Mouse (Mus musculus): ENCODE results near the gene Abca1. TPM values are rescaled to one million over a fixed set of nuclear protein-coding genes. Genes with fewer than 3 reads are reported as not detected.
A peak's percentile ranks its signal among the peaks of the same experiment; 100 is the strongest.

Abca1 gene
- polyA plus RNA-seq, 1 experiment from 2014 or later = 9.3 TPM

- ATAC-seq (ENCODE audit: low FRiP score, low read depth) = peak; percentile 94
- H3K27me3 ChIP-seq (replicated peaks) = no peaks in the 10 kb centered on the region
- peaks cover 5% of the 10 kb centered on the region; the same call in 1 of the 2 replicates for H3K4me1 ChIP-seq
- no peak within 1 kb of the TSS for H3K27ac ChIP-seq
- H3K4me2 ChIP-seq (replicated peaks) = peak within 1 kb of the TSS; percentile 58
- H3K36me3 ChIP-seq = peaks cover 17% of the 10 kb centered on the region
- H3K9ac ChIP-seq = peak within 1 kb of the TSS; percentile 63
- WGBS = under 1% methylated on average over 63 of the region's 63 CpGs
- no peaks in the 10 kb centered on the region for H3K9me3 ChIP-seq
- peak within 1 kb of the TSS; percentile 56 for H3K4me3 ChIP-seq
Measured at GRCm38 (mm10) chr4:53011732-53012361, 147.8 kb downstream of the Abca1 start, which contains the start of gene Nipsnap3b. Nipsnap3b (plus strand) TSS chr4:53011880.

- H3K36me3 ChIP-seq = peaks cover under 1% of the 10 kb centered on the region; the same call in 1 of the 2 replicates
- H3K27ac ChIP-seq = no peak overlapping the region
- no peaks in the 10 kb centered on the region for H3K9me3 ChIP-seq
- WGBS = 89% methylated on average over 4 of the region's 4 CpGs
- ATAC-seq (ENCODE audit: low FRiP score, low read depth) = no peak
- H3K27me3 ChIP-seq (replicated peaks) = no peaks in the 10 kb centered on the region
- H3K9ac ChIP-seq = no peak overlapping the region
- H3K4me3 ChIP-seq = no peak overlapping the region
- H3K4me1 ChIP-seq = peaks cover 5% of the 10 kb centered on the region; the same call in 1 of the 2 replicates
- no peak overlapping the region for H3K4me2 ChIP-seq (replicated peaks)
Measured at GRCm38 (mm10) chr4:53009871-53010270, 149.8 kb downstream of the Abca1 start.

- H3K9ac ChIP-seq = no peak overlapping the region
- peaks cover 5% of the 10 kb centered on the region; the same call in 1 of the 2 replicates for H3K4me1 ChIP-seq
- no peak overlapping the region for H3K4me2 ChIP-seq (replicated peaks)
- no peak overlapping the region for H3K27ac ChIP-seq
- H3K36me3 ChIP-seq = no peaks in the 10 kb centered on the region
- no peaks in the 10 kb centered on the region for H3K27me3 ChIP-seq (replicated peaks)
- no peaks in the 10 kb centered on the region for H3K9me3 ChIP-seq
- no peak overlapping the region for H3K4me3 ChIP-seq
- WGBS = 75% methylated on average over 4 of the region's 4 CpGs
- ATAC-seq (ENCODE audit: low FRiP score, low read depth) = no peak
Measured at GRCm38 (mm10) chr4:53009183-53009582, 150.5 kb downstream of the Abca1 start.

GRCm38 (mm10) chr4:53000154-53000553 lies 159.5 kb downstream of the Abca1 start:
- Histone ChIP-seq H3K4me3 (no peak overlapping the region), H3K27me3 (replicated peaks) (no peaks in the 10 kb centered on the region), H3K9ac (no peak overlapping the region), H3K4me1 (no peaks in the 10 kb centered on the region), H3K9me3 (no peaks in the 10 kb centered on the region), H3K4me2 (replicated peaks) (no peak overlapping the region), H3K36me3 (no peaks in the 10 kb centered on the region), H3K27ac (no peak overlapping the region)
- WGBS = 91% methylated on average over 8 of the region's 8 CpGs
- ATAC-seq (ENCODE audit: low FRiP score, low read depth) = no peak

GRCm38 (mm10) chr4:52999449-52999848 lies 160.2 kb downstream of the Abca1 start:
- Histone ChIP-seq H3K9ac (no peak overlapping the region), H3K27me3 (replicated peaks) (no peaks in the 10 kb centered on the region), H3K9me3 (no peaks in the 10 kb centered on the region), H3K4me3 (no peak overlapping the region), H3K4me2 (replicated peaks) (no peak overlapping the region), H3K27ac (no peak overlapping the region), H3K36me3 (no peaks in the 10 kb centered on the region), H3K4me1 (no peaks in the 10 kb centered on the region)
- no peak for ATAC-seq (ENCODE audit: low FRiP score, low read depth)
- 96% methylated on average over 6 of the region's 6 CpGs for WGBS

GRCm38 (mm10) chr4:52989248-52989647 lies 170.4 kb downstream of the Abca1 start, which contains the start of gene Nipsnap3a:
Nipsnap3a (plus strand) TSS chr4:52989272.
- no peaks in the 10 kb centered on the region for H3K9me3 ChIP-seq
- H3K4me1 ChIP-seq = peaks cover 6% of the 10 kb centered on the region; the same call in 1 of the 2 replicates
- no peaks in the 10 kb centered on the region for H3K27me3 ChIP-seq (replicated peaks)
- peak within 1 kb of the TSS; percentile 48 for H3K4me2 ChIP-seq (replicated peaks)
- H3K9ac ChIP-seq = no peak within 1 kb of the TSS
- no peak within 1 kb of the TSS for H3K4me3 ChIP-seq
- H3K36me3 ChIP-seq = no peaks in the 10 kb centered on the region
- 35% methylated on average over 12 of the region's 12 CpGs for WGBS
- ATAC-seq (ENCODE audit: low FRiP score, low read depth) = peak; percentile 58
- H3K27ac ChIP-seq = no peak within 1 kb of the TSS

- 85% methylated on average over 2 of the region's 2 CpGs for WGBS
- no peak overlapping the region for H3K4me2 ChIP-seq (replicated peaks)
Measured at GRCm38 (mm10) chr4:52986266-52986665, 173.4 kb downstream of the Abca1 start.

GRCm38 (mm10) chr4:52985216-52985615 lies 174.5 kb downstream of the Abca1 start:
- Histone ChIP-seq H3K36me3 (no peaks in the 10 kb centered on the region), H3K4me3 (no peak overlapping the region), H3K9me3 (no peaks in the 10 kb centered on the region), H3K9ac (no peak overlapping the region), H3K27ac (no peak overlapping the region), H3K4me2 (replicated peaks) (no peak overlapping the region), H3K4me1 (peaks cover 6% of the 10 kb centered on the region; the same call in 1 of the 2 replicates), H3K27me3 (replicated peaks) (no peaks in the 10 kb centered on the region)
- 79% methylated on average over 2 of the region's 2 CpGs for WGBS
- no peak for ATAC-seq (ENCODE audit: low FRiP score, low read depth)

More at GRCm38 (mm10) chr4:52986266-52986665, 173.4 kb downstream of the Abca1 start:
- Histone ChIP-seq H3K27ac (no peak overlapping the region), H3K27me3 (replicated peaks) (no peaks in the 10 kb centered on the region), H3K9ac (no peak overlapping the region), H3K4me1 (peaks cover 6% of the 10 kb centered on the region; the same call in 1 of the 2 replicates), H3K36me3 (no peaks in the 10 kb centered on the region), H3K4me3 (no peak overlapping the region), H3K9me3 (no peaks in the 10 kb centered on the region)
- no peak for ATAC-seq (ENCODE audit: low FRiP score, low read depth)

Other genes starting within 250 kb of the Abca1 start
- gene Olfr272, start 240.7 kb downstream of the Abca1 start, polyA plus RNA-seq (2016; fragmentation: Nextera tagmentation; extraction: Ambion mirVana) = not detected in 2 replicates
- gene Olfr270, start 195.3 kb downstream of the Abca1 start, polyA plus RNA-seq (2016; fragmentation: Nextera tagmentation; extraction: Ambion mirVana) = not detected in 2 replicates
- gene Nipsnap3a, start 170.6 kb downstream of the Abca1 start, polyA plus RNA-seq (2016; fragmentation: Nextera tagmentation; extraction: Ambion mirVana) = not detected in 2 replicates
- 137 and 138 TPM in 2 replicates for gene Nipsnap3b, start 148.0 kb downstream of the Abca1 start, polyA plus RNA-seq (2016; fragmentation: Nextera tagmentation; extraction: Ambion mirVana)

Measured in neural tube, embryonic 12.5 days (tissue).